ENCODE assay signal across 12 mouse cellular contexts in the genomic region with DNA sequence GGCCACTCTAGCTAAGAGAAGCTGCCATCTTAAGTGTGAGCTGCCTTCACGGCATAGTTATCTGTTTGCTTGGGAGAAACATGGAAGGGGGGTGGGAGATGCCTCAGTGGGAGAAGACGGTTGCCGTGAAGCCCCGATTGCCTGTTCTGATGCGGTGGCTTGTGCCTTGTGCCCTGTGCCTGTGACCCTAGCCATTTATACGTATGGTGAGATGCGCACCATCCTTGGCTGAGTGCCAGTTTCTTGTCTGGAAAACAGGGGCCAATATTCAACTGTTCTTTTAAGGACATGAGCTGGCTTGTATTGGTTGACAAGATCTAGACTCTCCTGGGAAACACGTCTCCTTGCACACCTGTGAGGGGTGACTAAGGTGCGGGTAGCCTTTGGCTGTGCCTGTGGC.
"Had no signal": no experiment of that assay in that cellular context is flagged by ENCODE, and none has a peak within 500 bp of the region (broad histone marks: within the 10 kb centered on the region; RNA-seq: fewer than 3 reads in every experiment).

No protein-coding gene starts in this region.

- DNase-seq: lung, adult 18-20 months; lung, embryonic 14.5 days; lung, postnatal 10 days; lung, postnatal 4 days; midbrain, embryonic 14.5 days; retina, postnatal 1 day; right cerebral cortex, adult 18-20 months; right cerebral cortex, postnatal 25 days; right cerebral cortex, postnatal 4 days; thymus, adult 18-20 months; thymus, postnatal 14 days; thymus, postnatal 36 days had no signal
